Mouse (Mus musculus) hindbrain, embryonic 13.5 days (tissue): ENCODE data around the gene Gm11213. TPM values are rescaled to one million over a fixed set of nuclear protein-coding genes. Genes with fewer than 3 reads are reported as not detected.

Experiments used
- ATAC-seq: fragments of 200-750 bp; cut with Nextera tagmentation; 2 replicates; pipeline ENCODE4 v1.8.0; 2017; ENCODE audit warnings: moderate TSS enrichment; ENCODE audit not compliant: low FRiP score
- H3K27ac ChIP-seq: fragments of 300-500 bp; sonication (generic); 2 replicates; pipeline ENCODE4 v1.5.1; 2015; ENCODE audit warnings: inconsistent platforms, mild to moderate bottlenecking, moderate library complexity
- H3K27me3 ChIP-seq: fragments of 300-500 bp; sonication (generic); 2 replicates; pipeline ENCODE4 v1.6.1; 2015; ENCODE audit warnings: mild to moderate bottlenecking, inconsistent platforms
- H3K36me3 ChIP-seq: fragments of 300-500 bp; sonication (generic); 2 replicates; pipeline ENCODE4 v1.6.1; 2015; ENCODE audit warnings: mild to moderate bottlenecking, inconsistent platforms
- H3K4me1 ChIP-seq: fragments of 300-500 bp; sonication (generic); replicated peaks from 2 replicates; pipeline ENCODE4 v1.6.1; 2015; ENCODE audit warnings: inconsistent platforms
- H3K4me2 ChIP-seq: fragments of 300-500 bp; sonication (generic); 2 replicates; pipeline ENCODE4 v1.6.1; 2015; ENCODE audit warnings: inconsistent platforms, mild to moderate bottlenecking, moderate library complexity
- H3K4me3 ChIP-seq: fragments of 300-500 bp; sonication (generic); 2 replicates; pipeline ENCODE4 v1.5.1; 2015; ENCODE audit warnings: mild to moderate bottlenecking, inconsistent platforms
- H3K9ac ChIP-seq: fragments of 300-500 bp; sonication (generic); 2 replicates; pipeline ENCODE4 v1.6.1; 2015; ENCODE audit warnings: mild to moderate bottlenecking, inconsistent platforms
- H3K9me3 ChIP-seq: fragments of 300-500 bp; sonication (generic); 2 replicates; pipeline ENCODE4 v1.6.1; 2016; ENCODE audit warnings: inconsistent platforms
- WGBS: fragments of 180-500 bp; shearing (Covaris S2); methylation state at CpG from one replicate; pipeline ENCODE4 v1.1.7; 2015; 5-methylcytosine and 5-hydroxymethylcytosine counted together
- polyA plus RNA-seq: library from polyadenylated mRNA; unstranded; fragments of >200 nt; fragmentation: Nextera tagmentation; extraction: Ambion mirVana; gene quantifications from 2 replicates; pipeline ENCODE4 v1.2.1, GENCODE M21; 2015

Gm11213 gene
- polyA plus RNA-seq, 1 experiment from 2014 or later = not detected

GRCm38 (mm10) chr4:63554616-63555015 lies 50.4 kb downstream of the Gm11213 start:
- Histone ChIP-seq H3K4me3 (no peak overlapping the region), H3K27ac (no peak overlapping the region), H3K36me3 (peaks cover 29% of the 10 kb centered on the region), H3K9ac (no peak overlapping the region), H3K4me1 (peaks cover 23% of the 10 kb centered on the region), H3K27me3 (peaks cover 18% of the 10 kb centered on the region), H3K4me2 (no peak overlapping the region), H3K9me3 (no peaks in the 10 kb centered on the region)
- 20% methylated on average over 3 of the region's 3 CpGs for WGBS
- no peak for ATAC-seq

GRCm38 (mm10) chr4:63553789-63554576 lies 51.1 kb downstream of the Gm11213 start:
- peaks cover 18% of the 10 kb centered on the region for H3K27me3 ChIP-seq
- no peak overlapping the region for H3K9ac ChIP-seq
- H3K9me3 ChIP-seq = no peaks in the 10 kb centered on the region
- peaks cover 17% of the 10 kb centered on the region for H3K4me1 ChIP-seq
- no peak overlapping the region for H3K4me3 ChIP-seq
- WGBS = 16% methylated on average over 4 of the region's 4 CpGs
- ATAC-seq = no peak
- peaks cover 35% of the 10 kb centered on the region for H3K36me3 ChIP-seq
- no peak overlapping the region for H3K27ac ChIP-seq
- no peak overlapping the region for H3K4me2 ChIP-seq

GRCm38 (mm10) chr4:63552865-63553264 lies 52.2 kb downstream of the Gm11213 start:
- peaks cover 44% of the 10 kb centered on the region for H3K36me3 ChIP-seq
- ATAC-seq = no peak
- 79% methylated on average over 1 of the region's 1 CpGs for WGBS

GRCm38 (mm10) chr4:63550908-63551307 lies 54.2 kb downstream of the Gm11213 start:
- Histone ChIP-seq H3K9me3 (no peaks in the 10 kb centered on the region), H3K36me3 (peaks cover 44% of the 10 kb centered on the region), H3K9ac (no peak overlapping the region), H3K27ac (no peak overlapping the region), H3K27me3 (no peaks in the 10 kb centered on the region), H3K4me3 (no peak overlapping the region), H3K4me1 (peaks cover 24% of the 10 kb centered on the region), H3K4me2 (no peak overlapping the region)
- WGBS = 93% methylated on average over 3 of the region's 3 CpGs
- ATAC-seq = no peak

More at GRCm38 (mm10) chr4:63552865-63553264, 52.2 kb downstream of the Gm11213 start:
- H3K9ac ChIP-seq = no peak overlapping the region
- no peak overlapping the region for H3K27ac ChIP-seq
- peaks cover 17% of the 10 kb centered on the region for H3K27me3 ChIP-seq
- H3K4me2 ChIP-seq = no peak overlapping the region
- peaks cover 15% of the 10 kb centered on the region for H3K4me1 ChIP-seq
- no peaks in the 10 kb centered on the region for H3K9me3 ChIP-seq
- no peak overlapping the region for H3K4me3 ChIP-seq

- ATAC-seq = no peak
- Histone ChIP-seq H3K4me2 (no peak overlapping the region), H3K9ac (no peak overlapping the region), H3K27ac (no peak overlapping the region), H3K4me1 (peaks cover 36% of the 10 kb centered on the region), H3K4me3 (no peak overlapping the region), H3K36me3 (peaks cover 44% of the 10 kb centered on the region), H3K27me3 (no peaks in the 10 kb centered on the region), H3K9me3 (no peaks in the 10 kb centered on the region)
- 79% methylated on average over 3 of the region's 3 CpGs for WGBS
Measured at GRCm38 (mm10) chr4:63548491-63548890, 56.6 kb downstream of the Gm11213 start.

GRCm38 (mm10) chr4:63547799-63548198 lies 57.3 kb downstream of the Gm11213 start:
- H3K36me3 ChIP-seq = peaks cover 40% of the 10 kb centered on the region
- no peaks in the 10 kb centered on the region for H3K9me3 ChIP-seq
- H3K4me1 ChIP-seq = peaks cover 36% of the 10 kb centered on the region
- no peaks in the 10 kb centered on the region for H3K27me3 ChIP-seq
- no peak overlapping the region for H3K4me3 ChIP-seq
- ATAC-seq = no peak
- H3K4me2 ChIP-seq = no peak overlapping the region
- no peak overlapping the region for H3K27ac ChIP-seq
- 67% methylated on average over 1 of the region's 1 CpGs for WGBS
- H3K9ac ChIP-seq = no peak overlapping the region

Other genes starting within 250 kb of the Gm11213 start
- gene Orm3, start 249.1 kb downstream of the Gm11213 start, polyA plus RNA-seq = not detected in 2 replicates
- gene Orm2, start 242.8 kb downstream of the Gm11213 start, polyA plus RNA-seq = not detected in 2 replicates
- gene Akna, start 201.9 kb downstream of the Gm11213 start, polyA plus RNA-seq = 6.0 and 6.2 TPM in 2 replicates
- gene Whrn, start 109.3 kb downstream of the Gm11213 start, polyA plus RNA-seq = 5.3 and 5.6 TPM in 2 replicates
- 464 and 480 TPM in 2 replicates for gene Atp6v1g1, start 60.5 kb downstream of the Gm11213 start, polyA plus RNA-seq
- 3.0 and 4.4 TPM in 2 replicates for gene Tmem268, start 46.5 kb downstream of the Gm11213 start, polyA plus RNA-seq
- not detected in 2 replicates for gene Tex48, start 17.2 kb upstream of the Gm11213 start, polyA plus RNA-seq
- not detected in 2 replicates for gene Gm11214, start 58.1 kb upstream of the Gm11213 start, polyA plus RNA-seq
- not detected in 2 replicates for gene Tnfsf15, start 139.9 kb upstream of the Gm11213 start, polyA plus RNA-seq